Mouse (Mus musculus) embryonic fibroblast, embryonic 13.5 days (primary cell): ENCODE data around the gene Avil. TPM values are rescaled to one million over a fixed set of nuclear protein-coding genes. Genes with fewer than 3 reads are reported as not detected.

Experiments used
- H3K27ac ChIP-seq: 2 replicates; pipeline ENCODE4 v1.5.1; 2012; ENCODE audit warnings: low read length, control low read depth, inconsistent platforms; ENCODE audit not compliant: insufficient read depth
- H3K4me1 ChIP-seq: 2 replicates; pipeline ENCODE4 v1.6.1; 2011; ENCODE audit warnings: low read length; ENCODE audit not compliant: control insufficient read depth, insufficient read depth
- H3K4me3 ChIP-seq: 2 replicates; pipeline ENCODE4 v1.5.1; 2011; ENCODE audit warnings: mild to moderate bottlenecking, control low read depth, low read length; ENCODE audit not compliant: insufficient read depth
- CTCF ChIP-seq: IDR thresholded peaks from 2 replicates; pipeline ENCODE4 v1.5.1; 2011; ENCODE audit warnings: mild to moderate bottlenecking, control low read depth, low read length, moderate library complexity, borderline replicate concordance; ENCODE audit not compliant: insufficient read depth
- POLR2A ChIP-seq: IDR thresholded peaks from 2 replicates; pipeline ENCODE4 v1.6.1; 2011; ENCODE audit warnings: low read depth, mild to moderate bottlenecking, control low read depth, low read length, moderate library complexity
- polyA plus RNA-seq: library from polyadenylated mRNA; stranded (reverse); fragments of >200 nt; gene quantifications from 2 replicates; pipeline ENCODE4 v1.2.4, GENCODE M21; 2011; ENCODE audit warnings: low read depth; ENCODE audit not compliant: missing spikeins, insufficient read length

Avil gene
- polyA plus RNA-seq, 1 experiment = 1.5 TPM

DNA sequence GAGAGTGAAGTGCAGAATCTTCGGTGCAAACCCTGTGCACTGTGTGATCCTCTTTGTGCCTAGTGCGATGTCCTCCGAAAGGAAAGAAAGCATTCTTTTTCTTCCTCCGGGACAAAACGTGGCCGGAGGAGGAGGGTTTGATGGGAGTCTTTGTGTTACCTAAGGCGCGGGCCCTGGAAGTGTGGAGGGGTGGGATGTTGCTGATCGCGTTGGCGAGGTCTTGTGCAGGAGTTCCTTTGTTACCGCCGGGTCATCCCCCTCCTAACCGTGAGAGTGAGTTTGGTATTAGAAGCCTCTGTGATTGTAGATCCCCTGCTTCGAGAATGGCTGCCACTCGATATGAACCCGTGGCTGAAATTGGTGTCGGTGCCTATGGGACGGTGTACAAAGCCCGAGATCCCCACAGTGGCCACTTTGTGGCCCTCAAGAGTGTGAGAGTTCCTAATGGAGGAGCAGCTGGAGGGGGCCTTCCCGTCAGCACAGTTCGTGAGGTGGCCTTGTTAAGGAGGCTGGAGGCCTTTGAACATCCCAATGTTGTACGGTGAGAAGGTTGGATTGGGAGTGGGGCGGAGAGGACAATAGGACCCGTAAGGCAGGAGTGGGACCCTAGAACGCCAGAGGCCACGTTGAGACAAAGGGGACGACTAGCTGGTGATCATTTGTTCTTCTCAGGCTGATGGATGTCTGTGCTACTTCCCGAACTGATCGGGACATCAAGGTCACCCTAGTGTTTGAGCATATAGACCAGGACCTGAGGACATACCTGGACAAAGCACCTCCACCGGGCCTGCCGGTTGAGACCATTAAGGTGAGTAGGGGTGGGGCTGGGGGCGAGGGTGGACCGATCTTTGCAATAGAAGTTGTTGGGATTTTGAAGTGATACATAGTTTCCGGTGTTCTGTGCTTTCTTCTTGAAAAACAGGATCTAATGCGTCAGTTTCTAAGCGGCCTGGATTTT is 63.7 kb downstream of the Avil start:
- peaks cover 5% of the 10 kb centered on the region; the same call in 1 of the 2 replicates for H3K4me1 ChIP-seq
- TF ChIP-seq POLR2A (0 out of 2 replicates have a peak, but pooled peaks have one; percentile 1), CTCF (no peak)
- peak overlapping the region; percentile 92 for H3K4me3 ChIP-seq
- H3K27ac ChIP-seq = peak overlapping the region; percentile 56

DNA sequence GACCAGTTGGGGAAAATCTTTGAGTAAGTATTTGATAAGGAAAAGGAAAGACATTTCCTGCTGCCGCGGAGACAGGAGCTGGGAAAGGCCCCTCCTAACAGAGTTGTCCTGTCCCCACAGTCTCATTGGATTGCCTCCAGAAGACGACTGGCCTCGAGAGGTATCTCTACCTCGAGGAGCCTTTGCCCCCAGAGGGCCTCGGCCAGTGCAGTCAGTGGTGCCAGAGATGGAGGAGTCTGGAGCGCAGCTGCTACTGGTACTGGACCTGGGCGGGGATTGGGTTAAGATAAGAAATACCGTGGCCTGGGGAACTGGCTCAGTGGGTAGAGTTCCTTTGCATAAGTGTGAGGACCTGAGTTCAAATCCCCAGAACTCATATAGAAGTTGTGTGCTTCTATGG is 65.5 kb downstream of the Avil start:
- TF ChIP-seq CTCF (no peak), POLR2A (no peak)
- Histone ChIP-seq H3K27ac (no peak overlapping the region), H3K4me1 (peaks cover 5% of the 10 kb centered on the region; the same call in 1 of the 2 replicates), H3K4me3 (no peak overlapping the region)

DNA sequence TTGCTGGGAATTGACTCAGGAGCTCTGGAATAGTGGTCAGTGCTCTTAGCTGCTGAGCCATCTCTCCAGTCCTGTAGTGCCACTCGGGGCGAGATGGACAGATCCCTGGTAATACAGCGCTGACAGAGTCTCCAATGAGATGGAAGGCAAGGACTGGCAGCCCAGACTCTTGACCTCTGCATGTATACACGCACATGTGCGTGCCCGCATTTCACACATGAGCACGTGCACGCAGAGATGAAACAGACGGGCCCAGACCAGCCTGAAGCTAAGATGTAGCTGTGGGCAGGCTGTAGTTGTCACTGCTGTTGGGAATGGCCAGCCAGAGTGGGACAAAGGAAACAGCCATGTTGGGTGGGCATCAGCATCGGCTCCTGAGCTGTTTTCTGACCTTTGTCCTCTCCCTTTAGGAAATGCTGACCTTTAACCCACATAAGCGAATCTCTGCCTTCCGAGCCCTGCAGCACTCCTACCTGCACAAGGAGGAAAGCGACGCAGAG is 66.1 kb downstream of the Avil start:
- TF ChIP-seq CTCF = no peak
- TF ChIP-seq POLR2A = 0 out of 2 replicates have a peak, but pooled peaks have one; percentile 23
- peaks cover 5% of the 10 kb centered on the region; the same call in 1 of the 2 replicates for H3K4me1 ChIP-seq
- H3K4me3 ChIP-seq = no peak overlapping the region
- H3K27ac ChIP-seq = no peak overlapping the region

DNA sequence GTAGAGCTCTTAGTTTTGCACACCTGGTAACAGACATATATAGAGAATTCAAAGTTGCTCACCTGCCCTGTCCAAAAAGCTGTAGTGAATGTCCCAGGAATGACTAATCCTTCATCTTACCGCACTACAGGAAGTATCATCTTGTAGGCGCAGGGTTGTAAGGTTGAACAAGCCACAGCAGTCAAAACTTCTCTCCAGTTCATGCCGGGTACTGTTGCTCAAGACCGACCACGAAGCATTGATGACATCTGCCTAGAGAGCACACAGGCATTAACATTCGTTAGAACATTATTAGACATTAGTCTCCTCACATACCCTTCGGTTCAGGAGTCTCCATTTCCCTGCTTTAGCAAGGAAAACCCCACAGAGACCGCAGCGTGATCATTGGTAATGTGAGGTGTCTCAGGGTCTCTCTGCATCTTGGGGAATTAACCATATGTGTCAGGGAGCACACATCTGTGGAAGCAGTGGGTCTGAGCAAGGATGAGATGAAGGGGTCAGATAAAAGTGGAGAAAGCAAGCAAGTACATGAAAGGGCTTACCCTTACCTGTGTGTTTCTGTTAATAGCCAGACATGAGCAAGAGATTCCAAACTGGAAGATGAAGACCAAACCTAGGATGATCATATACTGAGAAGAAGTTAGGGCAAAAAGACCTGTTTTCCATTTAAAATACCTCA is 68.0 kb downstream of the Avil start:
- H3K27ac ChIP-seq = peak overlapping the region; percentile 59; the same call in 1 of the 2 replicates
- TF ChIP-seq POLR2A (peak; percentile 57), CTCF (no peak)
- H3K4me3 ChIP-seq = peak overlapping the region; percentile 67
- H3K4me1 ChIP-seq = peaks cover 5% of the 10 kb centered on the region; the same call in 1 of the 2 replicates

DNA sequence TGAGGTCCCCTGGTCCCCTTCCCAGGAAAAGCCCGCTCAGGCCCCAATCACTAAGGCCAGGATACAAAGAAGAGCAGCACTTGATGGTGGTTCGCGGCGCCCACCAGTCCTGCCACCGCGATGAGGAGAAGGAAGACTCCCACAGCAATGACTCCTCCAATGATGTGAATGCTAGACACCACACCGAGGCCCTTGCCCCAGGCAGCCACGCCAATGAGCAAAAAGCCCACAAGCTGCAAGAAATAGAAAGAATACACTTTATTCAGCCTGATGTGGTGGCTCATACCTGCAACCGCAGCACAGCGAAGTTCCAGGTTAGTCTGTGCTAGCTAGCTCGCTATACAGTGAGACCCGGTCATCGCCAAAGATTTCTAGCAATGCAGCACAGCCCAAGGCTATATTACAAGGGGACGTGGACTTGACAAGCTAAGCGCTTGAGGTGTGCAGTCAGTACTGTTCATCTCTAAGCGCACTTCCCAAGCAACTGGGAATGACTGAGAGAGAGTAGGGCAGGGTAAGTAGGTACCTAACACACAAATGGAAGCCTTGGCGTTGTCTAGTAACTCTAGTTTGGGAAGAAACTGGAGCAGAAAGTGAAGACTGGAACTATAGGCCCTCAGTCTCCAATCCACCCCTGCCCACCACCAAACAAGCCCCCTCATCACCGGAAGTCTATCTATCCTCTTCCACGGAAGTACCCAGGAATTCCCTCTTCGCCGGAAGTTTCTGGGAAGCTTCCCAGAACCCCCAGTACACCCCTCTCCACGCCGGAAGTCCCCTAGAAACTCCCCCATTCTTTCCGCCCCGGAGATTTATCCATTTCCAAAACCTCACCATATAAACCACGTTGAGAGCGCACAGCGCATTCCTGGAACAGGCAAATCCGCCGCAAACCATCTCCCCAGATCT is 69.0 kb downstream of the Avil start:
- Histone ChIP-seq H3K4me1 (peaks cover 5% of the 10 kb centered on the region; the same call in 1 of the 2 replicates), H3K27ac (peak overlapping the region; percentile 59), H3K4me3 (peak overlapping the region; percentile 67)
- TF ChIP-seq CTCF = no peak

Other genes with a start within 250 kb of the Avil start
- 4.7 and 5.2 TPM in 2 replicates for gene Atp23, start 99.4 kb upstream of the Avil start, polyA plus RNA-seq
- 152 and 208 TPM in 2 replicates for gene Ctdsp2, start 22.0 kb upstream of the Avil start, polyA plus RNA-seq
- gene Tsfm, start 30.1 kb downstream of the Avil start, polyA plus RNA-seq = 25.4 and 28.6 TPM in 2 replicates
- gene Mettl1, start 40.7 kb downstream of the Avil start, polyA plus RNA-seq = 21.8 and 24.3 TPM in 2 replicates
- gene Eef1akmt3, start 40.8 kb downstream of the Avil start, polyA plus RNA-seq = 2.2 and 3.7 TPM in 2 replicates
- gene Cyp27b1, start 47.5 kb downstream of the Avil start, polyA plus RNA-seq = not detected in 2 replicates
- 2.8 and 3.0 TPM in 2 replicates for gene March9, start 59.5 kb downstream of the Avil start, polyA plus RNA-seq
- 596 and 724 TPM in 2 replicates for gene Cdk4, start 62.8 kb downstream of the Avil start, polyA plus RNA-seq
- gene Tspan31, start 69.6 kb downstream of the Avil start, polyA plus RNA-seq = 118 and 143 TPM in 2 replicates
- gene Agap2, start 74.6 kb downstream of the Avil start, polyA plus RNA-seq = 0.08 and 0.21 TPM in 2 replicates
- gene Os9, start 120.4 kb downstream of the Avil start, polyA plus RNA-seq = 84.1 and 87.6 TPM in 2 replicates
- 28.3 and 39.3 TPM in 2 replicates for gene B4galnt1, start 164.5 kb downstream of the Avil start, polyA plus RNA-seq
- gene Slc26a10, start 179.9 kb downstream of the Avil start, polyA plus RNA-seq = 2.2 and 2.8 TPM in 2 replicates
- 187 TPM in 2 replicates for gene Arhgef25, start 189.4 kb downstream of the Avil start, polyA plus RNA-seq
- gene Dtx3, start 195.0 kb downstream of the Avil start, polyA plus RNA-seq = 62.3 and 82.0 TPM in 2 replicates
- 24.3 and 25.2 TPM in 2 replicates for gene Pip4k2c, start 210.9 kb downstream of the Avil start, polyA plus RNA-seq